Mouse (Mus musculus) cerebellum, adult 2 months (tissue): ENCODE measurements around the gene Hfe.

Source experiments
- CTCF ChIP-seq: fragments of 200-500 bp; IDR thresholded peaks from 2 replicates; pipeline ENCODE4 v1.5.1; 2011; ENCODE audit warnings: low read depth, mild to moderate bottlenecking, control low read depth, low read length, moderate library complexity, borderline replicate concordance; ENCODE audit not compliant: insufficient read depth
- POLR2A ChIP-seq: fragments of 200-500 bp; IDR thresholded peaks from 2 replicates; pipeline ENCODE4 v1.6.1; 2011; ENCODE audit warnings: low read length, control low read depth, borderline replicate concordance; ENCODE audit not compliant: insufficient read depth

- TF ChIP-seq POLR2A (no peak), CTCF (no peak)
These were observed 24.7 kb downstream of the Hfe start for GRCm38 (mm10) chr13:23685966-23686365.
